Mouse (Mus musculus): ENCODE measurements at regions not wholly inside any gene's neighbourhood (a gene's known extent, or its start where the extent isn't known, plus 50 kb on each side); places are given as distances from the start of the nearest gene placed in this dataset.

- DNase-seq (ENCODE audit: low read depth, low spot score), result no peak
Measured at GRCm38 (mm10) chr4:154726636-154727045, 59.0 kb upstream of the Actrt2 start.

- no peak for DNase-seq (ENCODE audit: low read depth, low spot score)
Measured at GRCm38 (mm10) chr4:154727945-154728344, 60.3 kb upstream of the Actrt2 start.

- DNase-seq (ENCODE audit: low read depth, low spot score), result no peak
Measured at GRCm38 (mm10) chr4:154730646-154731045, 63.0 kb upstream of the Actrt2 start.

GRCm38 (mm10) chr4:154731345-154731744, 63.7 kb upstream of the Actrt2 start:
- DNase-seq (ENCODE audit: low read depth, low spot score), result peak; percentile 33

DNA sequence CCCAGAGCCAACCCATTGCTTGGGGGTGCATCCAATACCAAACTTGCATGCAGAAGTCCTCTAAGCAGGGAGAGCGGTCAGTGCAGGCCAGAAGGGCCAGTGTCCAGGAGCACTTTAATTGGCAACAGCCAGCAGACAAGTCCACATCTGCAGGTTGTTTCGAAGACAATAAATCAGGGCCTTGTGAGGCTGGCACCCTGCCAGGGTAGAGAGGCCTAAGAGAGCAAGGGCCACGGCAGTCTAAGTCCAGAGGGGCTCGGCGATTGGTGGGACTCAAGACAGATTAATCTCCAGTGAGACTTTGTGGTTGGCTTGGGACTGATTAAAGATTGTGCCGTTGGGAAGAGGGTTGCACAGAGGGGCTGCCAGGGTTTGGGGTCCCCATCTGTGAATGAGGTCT, 68.4 kb upstream of the Actrt2 start:
- no peak for DNase-seq (ENCODE audit: low read depth, low spot score)

- DNase-seq (ENCODE audit: low read depth, low spot score), result peak; percentile 23
Measured at GRCm38 (mm10) chr4:154741123-154741890, 73.6 kb upstream of the Actrt2 start.

DNA sequence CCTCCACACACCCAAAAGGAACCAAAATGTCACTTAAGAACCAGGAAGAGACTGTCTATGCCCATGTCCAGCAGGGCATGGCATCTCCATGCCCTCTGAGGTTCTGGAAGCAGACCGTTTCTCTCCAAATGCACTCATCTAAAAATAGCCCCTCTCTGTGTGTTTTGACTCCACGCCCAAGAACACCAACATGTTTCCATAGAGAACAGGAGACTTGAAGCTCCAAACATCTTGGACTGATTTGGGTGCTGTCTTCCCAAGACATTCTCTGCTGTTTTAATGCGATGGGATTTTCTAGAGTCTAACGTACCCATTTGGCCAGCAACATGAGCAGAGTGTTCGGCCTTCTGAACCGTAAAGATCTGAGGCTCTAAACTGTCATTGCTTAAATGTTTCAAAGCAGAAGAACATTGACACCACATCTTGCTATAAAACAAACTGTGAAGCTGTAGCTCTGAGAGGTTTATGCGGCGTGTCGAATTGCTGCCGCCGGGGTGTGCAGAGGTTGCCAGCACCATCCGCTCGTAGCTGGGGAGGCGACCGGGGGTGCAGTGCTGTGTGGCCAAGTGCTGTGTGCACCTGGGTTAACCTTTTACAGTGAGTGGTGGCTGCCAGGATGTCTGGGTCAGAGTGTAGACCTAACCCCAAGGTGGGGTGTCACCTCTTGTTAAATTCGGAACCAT, 78.8 kb upstream of the Actrt2 start:
- no peak for DNase-seq (ENCODE audit: low read depth, low spot score)

GRCm38 (mm10) chr4:154747006-154747343, 79.3 kb upstream of the Actrt2 start:
- DNase-seq (ENCODE audit: low read depth, low spot score), result no peak

- DNase-seq (ENCODE audit: low read depth, low spot score), result peak; percentile 59
Measured at GRCm38 (mm10) chr4:154749160-154749559, 81.5 kb upstream of the Actrt2 start.

GRCm38 (mm10) chr4:154749996-154750395, 82.3 kb upstream of the Actrt2 start:
- DNase-seq (ENCODE audit: low read depth, low spot score), result peak; percentile 59

DNA sequence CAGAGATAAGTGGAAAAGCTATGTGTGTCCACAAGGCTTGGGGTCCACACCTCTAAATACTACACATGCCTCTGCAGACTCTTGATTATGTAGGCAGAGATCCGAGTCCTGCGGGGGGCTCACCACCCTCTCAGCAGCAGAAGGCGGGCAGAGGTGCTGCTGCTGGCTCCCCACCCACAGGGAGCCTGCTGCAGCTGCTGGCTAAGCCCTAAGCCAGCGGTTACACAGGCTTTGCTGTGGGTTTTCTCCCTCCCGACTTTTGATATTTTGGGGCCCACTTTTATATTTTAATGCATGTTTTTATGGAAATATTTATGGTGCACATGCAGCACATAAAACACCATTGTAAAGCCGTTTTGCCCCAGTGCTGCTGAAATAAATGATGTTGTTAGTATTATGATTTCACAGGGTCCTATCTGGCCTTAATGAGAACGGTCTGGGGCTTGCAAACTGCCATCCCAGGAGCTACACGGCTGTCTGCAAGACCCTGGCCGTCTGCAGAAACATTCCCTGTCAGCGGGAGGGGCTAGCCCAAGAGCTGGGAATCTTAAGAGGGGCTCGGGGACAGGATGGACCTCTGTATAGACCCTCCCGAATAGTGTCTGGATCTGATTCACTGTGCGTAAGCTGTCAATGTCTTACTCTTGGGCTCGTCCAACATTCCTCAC, 82.9 kb upstream of the Actrt2 start:
- DNase-seq (ENCODE audit: low read depth, low spot score), result no peak

DNA sequence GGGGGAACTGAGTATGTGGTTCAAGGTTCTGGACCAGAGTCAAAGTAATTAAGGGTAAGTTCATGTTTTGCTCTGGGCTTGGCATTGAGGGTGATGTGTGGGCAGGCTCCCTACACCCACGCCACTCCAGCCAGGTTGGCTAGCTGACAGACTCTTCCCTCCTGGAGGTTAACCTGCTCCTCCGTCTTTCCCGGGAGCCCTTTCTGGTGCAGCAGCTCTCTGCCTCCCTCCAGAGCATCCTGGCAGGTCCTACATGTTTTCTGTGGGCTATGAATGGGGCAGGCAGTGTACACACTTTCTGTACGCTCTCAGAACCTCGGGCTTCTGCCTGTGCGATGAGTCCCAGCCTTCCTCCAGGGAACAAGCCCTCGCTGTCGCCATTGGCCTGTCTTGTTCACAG, 82.8 kb upstream of the Ttc34 start:
- peak; percentile 49 for DNase-seq (ENCODE audit: low read depth, low spot score)

DNA sequence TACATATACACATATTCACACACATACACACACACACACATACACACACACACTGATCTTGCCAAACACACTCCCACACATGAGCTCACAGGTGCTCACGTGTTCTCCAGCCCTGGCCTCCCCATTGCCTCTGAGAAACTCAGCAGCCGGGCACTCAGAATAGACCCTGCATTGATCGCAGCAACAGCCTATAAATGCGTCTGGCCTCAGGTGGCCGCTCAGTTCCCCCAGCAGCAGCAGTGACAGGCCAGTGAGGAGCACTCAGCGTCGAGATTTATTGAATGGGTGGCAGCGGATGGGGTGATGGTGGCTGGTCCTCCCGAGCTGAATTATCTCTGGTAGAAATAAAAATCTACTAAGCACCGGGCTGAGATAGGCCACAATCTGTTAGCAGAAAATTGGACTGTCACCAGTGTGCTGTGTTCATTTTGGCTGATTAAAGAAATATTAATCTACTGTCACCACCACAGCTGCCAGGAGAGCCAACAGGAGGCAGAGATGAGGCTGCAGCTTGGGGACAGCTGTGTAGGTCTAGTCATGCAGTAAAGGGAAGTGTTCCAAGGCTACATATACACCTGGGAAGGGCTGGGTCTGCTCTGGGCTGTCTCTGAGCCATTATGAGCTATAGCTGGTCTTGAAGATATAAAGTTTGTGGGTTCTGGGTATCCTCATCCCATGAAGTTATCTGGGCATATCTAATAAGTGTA, 80.4 kb upstream of the Ttc34 start:
- DNase-seq (ENCODE audit: low read depth, low spot score), result no peak

GRCm38 (mm10) chr4:154759881-154760280, 77.4 kb upstream of the Ttc34 start:
- no peak for DNase-seq (ENCODE audit: low read depth, low spot score)

GRCm38 (mm10) chr4:154764238-154764637, 73.0 kb upstream of the Ttc34 start:
- DNase-seq (ENCODE audit: low read depth, low spot score), result no peak

GRCm38 (mm10) chr4:154766158-154766557, 71.1 kb upstream of the Ttc34 start:
- peak; percentile 45 for DNase-seq (ENCODE audit: low read depth, low spot score)

DNA sequence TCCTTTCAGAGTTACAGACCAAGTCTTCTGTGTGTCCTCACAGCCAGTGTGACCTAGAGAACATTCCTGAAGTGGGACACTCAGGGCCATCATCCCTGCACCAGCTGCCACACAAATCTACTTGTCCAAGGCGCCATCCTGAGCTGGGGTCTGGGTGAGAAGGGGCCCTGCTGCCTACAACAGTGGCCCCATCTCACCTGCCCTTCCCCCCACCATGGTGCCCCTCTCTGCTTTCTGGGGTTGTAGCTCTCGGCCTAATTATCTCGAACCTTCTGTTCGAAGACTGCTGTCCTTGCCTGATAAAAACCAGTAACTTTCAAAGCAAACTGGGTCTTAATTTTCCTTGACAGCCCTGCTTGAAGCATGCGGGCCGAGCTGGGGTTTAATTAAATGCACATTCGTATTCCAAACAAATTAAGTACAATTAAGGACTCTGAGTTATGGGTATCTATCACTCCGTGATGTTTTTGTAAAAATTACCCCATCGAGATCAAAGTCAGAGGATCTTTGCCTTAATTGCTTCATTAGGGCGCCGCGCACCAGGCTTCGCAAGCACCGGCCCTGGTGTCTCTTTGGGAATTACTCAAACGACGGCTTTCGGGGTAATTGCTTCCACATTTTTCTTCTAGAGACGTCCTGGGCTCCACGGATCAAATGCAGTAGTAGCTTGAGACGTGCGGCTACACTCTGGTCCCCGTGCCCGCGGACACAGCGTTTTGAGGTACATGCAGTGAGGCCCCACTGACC, 65.8 kb upstream of the Ttc34 start:
- DNase-seq (ENCODE audit: low read depth, low spot score), result no peak

DNA sequence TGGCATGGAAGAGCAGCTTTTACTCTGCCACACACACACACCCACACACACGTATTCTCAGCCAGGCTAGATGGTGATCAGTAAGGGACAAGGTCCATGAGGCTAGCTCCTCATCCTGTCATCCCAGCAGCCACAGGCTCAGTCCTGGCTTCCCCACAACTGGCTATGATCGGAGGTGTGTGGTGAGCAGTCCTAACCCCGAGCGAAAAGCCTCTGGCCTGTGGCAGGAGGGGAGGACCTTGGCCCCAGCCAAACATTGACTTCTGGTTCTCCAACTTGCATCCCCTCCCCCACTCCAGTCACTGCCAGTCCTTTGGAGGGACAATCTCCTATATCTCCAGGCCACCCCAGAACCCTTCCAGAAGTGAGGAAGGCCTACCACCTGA, 65.2 kb upstream of the Ttc34 start:
- DNase-seq (ENCODE audit: low read depth, low spot score), result no peak

DNA sequence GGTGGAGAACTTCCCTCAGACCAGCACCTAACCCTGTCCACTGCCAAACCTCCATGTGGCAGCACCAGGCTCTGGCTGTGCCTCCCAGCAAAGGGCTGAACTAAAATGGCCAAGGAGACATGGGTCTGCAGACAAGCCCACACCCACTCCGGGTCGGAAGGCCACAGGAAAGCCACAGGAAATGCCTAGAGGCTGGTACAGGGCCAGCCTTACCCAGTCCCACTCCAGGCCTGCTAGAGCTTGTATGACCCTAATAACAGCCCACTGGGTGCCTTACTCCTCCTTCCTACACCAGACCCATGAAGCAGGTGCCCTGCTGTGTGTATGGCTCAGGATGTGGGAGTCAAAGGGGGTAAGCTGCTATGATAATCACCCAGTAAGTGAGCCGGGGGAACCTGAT, 63.4 kb upstream of the Ttc34 start:
- DNase-seq (ENCODE audit: low read depth, low spot score), result no peak

- peak; percentile 31 for DNase-seq (ENCODE audit: low read depth, low spot score)
Measured at GRCm38 (mm10) chr4:154774332-154774731, 62.9 kb upstream of the Ttc34 start.

GRCm38 (mm10) chr4:154778818-154779217, 58.4 kb upstream of the Ttc34 start:
- DNase-seq (ENCODE audit: low read depth, low spot score), result peak; percentile 70
